Comparison of ENCODE assay signal across 30 mouse cellular contexts in the genomic region with DNA sequence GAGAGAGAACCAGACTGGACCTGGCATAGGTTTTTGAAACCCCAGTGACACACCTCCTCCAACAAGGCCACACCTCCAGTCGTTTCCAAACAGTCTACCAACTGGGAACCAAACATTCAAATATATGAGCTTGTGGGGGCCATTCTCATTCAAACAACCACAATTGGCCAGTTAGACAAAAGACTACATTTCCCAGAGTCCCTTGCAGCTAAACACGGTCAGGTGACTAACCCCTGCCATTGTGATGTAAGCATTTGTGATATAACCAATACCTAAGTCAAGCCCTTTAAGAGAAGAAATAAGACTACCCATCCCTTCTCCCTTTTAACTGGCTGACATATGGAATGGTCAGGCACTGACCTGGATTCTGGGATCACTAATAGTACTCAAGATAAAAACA. TPM values are rescaled to one million over a fixed set of nuclear protein-coding genes. Genes with fewer than 3 reads are reported as not detected.
DNase-seq lines count a peak whose midpoint lies in the region; ATAC-seq and TF ChIP-seq lines count a peak whose summit lies in the region.
"Had no signal": no experiment of that assay in that cellular context is flagged by ENCODE, and none has a peak within 500 bp of the region (broad histone marks: within the 10 kb centered on the region; RNA-seq: fewer than 3 reads in every experiment).

No protein-coding gene starts in this region.

- dilution Hi-C loops in CH12.LX (cut with MboI; ENCODE audit: extremely low pct_ligation_motif_present, extremely low pct_unique_long_range_greater_than_20kb, low sequenced_read_pairs) = no loop called here

- WGBS in midbrain, embryonic 11.5 days = 68% methylated on average over 2 of the region's 2 CpGs
- WGBS in midbrain, embryonic 16.5 days = 71% methylated on average over 2 of the region's 2 CpGs
- 45% methylated on average over 2 of the region's 2 CpGs for WGBS in liver, embryonic 12.5 days (ENCODE audit: insufficient replicate concordance)

- H3K9ac ChIP-seq in midbrain, embryonic 11.5 days (ENCODE audit: low read length) = no peak overlapping the region
- H3K9ac ChIP-seq in midbrain, embryonic 16.5 days (ENCODE audit: low read depth, low read length) = no peak overlapping the region
- H3K9ac ChIP-seq in CH12.LX (ENCODE audit: insufficient read depth, low read depth) = no peak overlapping the region
- no peak overlapping the region for H3K9ac ChIP-seq in ES-E14 (ENCODE audit: insufficient read depth, low read depth, low read length, poor library complexity, severe bottlenecking)
- H3K9ac ChIP-seq in liver, embryonic 12.5 days = no peak overlapping the region
- H3K9ac ChIP-seq: embryonic facial prominence, embryonic 12.5 days; embryonic facial prominence, embryonic 15.5 days; forebrain, postnatal 0 days; heart, embryonic 12.5 days; heart, embryonic 15.5 days; hindbrain, embryonic 14.5 days had no signal

- no peak for TF ChIP-seq CTCF in CH12.LX (conservative IDR thresholded peaks at IDR 0.05 in 1 of 2, IDR thresholded peaks at IDR 0.05 in 1 of 2; ENCODE audit: low read depth in 2 of 2, low read length in 2 of 2)

- H3K9me3 ChIP-seq in midbrain, embryonic 11.5 days (ENCODE audit: control insufficient read depth, low read length) = no peaks in the 10 kb centered on the region
- H3K9me3 ChIP-seq in midbrain, embryonic 16.5 days (replicated peaks; ENCODE audit: control insufficient read depth, low read length, poor library complexity, severe bottlenecking) = no peaks in the 10 kb centered on the region
- H3K9me3 ChIP-seq in CH12.LX (replicated peaks; ENCODE audit: low read length) (peaks cover 5% of the 10 kb centered on the region), ES-E14 (ENCODE audit: control insufficient read depth, insufficient read depth, low read depth, low read length) (no peaks in the 10 kb centered on the region)
- no peaks in the 10 kb centered on the region for H3K9me3 ChIP-seq in liver, embryonic 12.5 days (replicated peaks)
- H3K9me3 ChIP-seq: embryonic facial prominence, embryonic 12.5 days; embryonic facial prominence, embryonic 15.5 days; heart, embryonic 12.5 days; heart, embryonic 15.5 days had no signal

- no peak for TF ChIP-seq EP300 in CH12.LX (IDR thresholded peaks at IDR 0.05; ENCODE audit: low read length)

- no peak overlapping the region for H3K27ac ChIP-seq in midbrain, embryonic 11.5 days (ENCODE audit: low read depth, low read length)
- H3K27ac ChIP-seq in midbrain, embryonic 16.5 days (ENCODE audit: low read length) = no peak overlapping the region
- H3K27ac ChIP-seq in CH12.LX (ENCODE audit: insufficient read depth, low read depth) (no peak overlapping the region), ES-E14 (ENCODE audit: insufficient read depth, low read depth, low read length, poor library complexity, severe bottlenecking) (no peak overlapping the region)
- no peak overlapping the region for H3K27ac ChIP-seq in liver, embryonic 12.5 days
- H3K27ac ChIP-seq: embryonic facial prominence, embryonic 12.5 days; embryonic facial prominence, embryonic 15.5 days; gastrocnemius, adult 2 months; heart, embryonic 15.5 days; hindbrain, embryonic 14.5 days had no signal

- H3K4me2 ChIP-seq in midbrain, embryonic 11.5 days = no peak overlapping the region
- H3K4me2 ChIP-seq in midbrain, embryonic 16.5 days (ENCODE audit: low read length) = no peak overlapping the region
- no peak overlapping the region for H3K4me2 ChIP-seq in CH12.LX (ENCODE audit: insufficient read depth, low read depth, poor library complexity, severe bottlenecking)
- H3K4me2 ChIP-seq in liver, embryonic 12.5 days = no peak overlapping the region
- H3K4me2 ChIP-seq: embryonic facial prominence, embryonic 12.5 days; embryonic facial prominence, embryonic 15.5 days; heart, embryonic 12.5 days; heart, embryonic 15.5 days; hindbrain, embryonic 14.5 days had no signal

- H3K79me2 ChIP-seq in CH12.LX (replicated peaks; ENCODE audit: control insufficient read depth, extremely low read depth, insufficient read depth, poor library complexity, severe bottlenecking) = no peaks in the 10 kb centered on the region

- no peak for TF ChIP-seq RAD21 in CH12.LX (IDR thresholded peaks at IDR 0.05; ENCODE audit: low read depth, low read length)

- H3K4me1 ChIP-seq in midbrain, embryonic 11.5 days (ENCODE audit: control insufficient read depth, insufficient read depth, low read length) = no peaks in the 10 kb centered on the region; the same call in 1 of the 2 replicates
- H3K4me1 ChIP-seq in midbrain, embryonic 16.5 days (ENCODE audit: control insufficient read depth, insufficient read depth, low read length) = peaks cover 7% of the 10 kb centered on the region; the same call in 1 of the 2 replicates
- H3K4me1 ChIP-seq in CH12.LX (ENCODE audit: control insufficient read depth in 1 of 2, insufficient read depth in 2 of 2) (no peaks in the 10 kb centered on the region), ES-E14 (ENCODE audit: control insufficient read depth in 2 of 2, insufficient read depth in 2 of 2, low read length in 2 of 2, poor library complexity in 1 of 2) (no peaks in the 10 kb centered on the region)
- no peaks in the 10 kb centered on the region for H3K4me1 ChIP-seq in liver, embryonic 12.5 days
- H3K4me1 ChIP-seq: embryonic facial prominence, embryonic 12.5 days; embryonic facial prominence, embryonic 15.5 days; heart, embryonic 12.5 days; heart, embryonic 15.5 days had no signal

- intact Hi-C loops in left cerebral cortex, postnatal 4 days (cut with DNase I) = no loop called here

- H3K27me3 ChIP-seq in midbrain, embryonic 11.5 days (ENCODE audit: control insufficient read depth, insufficient read depth, low read length) = no peaks in the 10 kb centered on the region
- no peaks in the 10 kb centered on the region for H3K27me3 ChIP-seq in midbrain, embryonic 16.5 days (ENCODE audit: control insufficient read depth, insufficient read depth, low read depth, low read length)
- peaks cover 76% of the 10 kb centered on the region for H3K27me3 ChIP-seq in CH12.LX (replicated peaks)
- no peaks in the 10 kb centered on the region for H3K27me3 ChIP-seq in liver, embryonic 12.5 days (replicated peaks)
- H3K27me3 ChIP-seq: embryonic facial prominence, embryonic 12.5 days; embryonic facial prominence, embryonic 15.5 days; heart, embryonic 12.5 days; heart, embryonic 15.5 days had no signal

- no peak for ATAC-seq in midbrain, embryonic 11.5 days (ENCODE audit: low FRiP score)
- ATAC-seq in midbrain, embryonic 16.5 days = no peak
- ATAC-seq in liver, embryonic 12.5 days = no peak
- ATAC-seq: activated CD4-positive, CD25-positive, alpha-beta regulatory T cell, adult 4 months; forebrain, embryonic 14.5 days; forebrain, postnatal 0 days; hindbrain, postnatal 0 days; intestine, postnatal 0 days; Patski had no signal

- H3K4me3 ChIP-seq in midbrain, embryonic 11.5 days (ENCODE audit: low read depth, low read length) = no peak overlapping the region
- no peak overlapping the region for H3K4me3 ChIP-seq in midbrain, embryonic 16.5 days (ENCODE audit: low read depth, low read length)
- H3K4me3 ChIP-seq in CH12.LX (replicated peaks in 1 of 3; ENCODE audit: low read depth in 2 of 3, low read length in 2 of 3, poor library complexity in 1 of 3) (no peak overlapping the region), ES-E14 (ENCODE audit: insufficient read depth in 1 of 2, low read depth in 1 of 2, low read length in 2 of 2, poor library complexity in 1 of 2, severe bottlenecking in 1 of 2) (no peak overlapping the region)
- no peak overlapping the region for H3K4me3 ChIP-seq in liver, embryonic 12.5 days
- H3K4me3 ChIP-seq: embryonic facial prominence, embryonic 12.5 days; embryonic facial prominence, embryonic 15.5 days; gastrocnemius, adult 2 months; heart, embryonic 12.5 days; heart, embryonic 15.5 days had no signal

- DNase-seq in midbrain, embryonic 11.5 days (ENCODE audit: low spot score, missing footprints) = peak; percentile 79
- DNase-seq in CH12.LX (ENCODE audit: extremely low read depth) (no peak), ES-E14 (ENCODE audit: low read depth, low spot score) (no peak), ZHBTc4 (ENCODE audit: low read depth, low spot score) (peak; percentile 27)
- no peak for DNase-seq in adrenal gland, postnatal 14 days
- no peak for DNase-seq in left cerebral cortex, postnatal 4 days
- DNase-seq: adrenal gland, adult 8-10 months; adrenal gland, postnatal 36 days; B cell, adult 2 months; cerebellum, adult 18-20 months; cerebellum, adult 9-10 months; cerebellum, postnatal 14 days; forebrain, postnatal 0 days; gastrocnemius, adult 2 months; gastrocnemius, postnatal 14 days; heart, adult 11 months; heart, postnatal 10 days; heart, postnatal 4 days had no signal

- TF ChIP-seq POLR2A in CH12.LX (IDR thresholded peaks at IDR 0.05; ENCODE audit: low read depth, low read length) = no peak

- in situ Hi-C loops in CH12.LX (cut with MboI; ENCODE audit: low pct_ligation_motif_present, low pct_unique_long_range_greater_than_20kb, low sequenced_read_pairs) = no loop called here
- in situ Hi-C loops in ES-E14 (cut with MboI; ENCODE audit: low sequenced_read_pairs in 2 of 2, unreplicated experiment in 2 of 2) = no loop called here

- H3K36me3 ChIP-seq in midbrain, embryonic 11.5 days (ENCODE audit: control insufficient read depth, insufficient read depth, low read length) = no peaks in the 10 kb centered on the region
- H3K36me3 ChIP-seq in midbrain, embryonic 16.5 days (ENCODE audit: control insufficient read depth, insufficient read depth, low read length) = no peaks in the 10 kb centered on the region
- no peaks in the 10 kb centered on the region for H3K36me3 ChIP-seq in CH12.LX (replicated peaks in 1 of 2; ENCODE audit: control insufficient read depth in 1 of 2, insufficient read depth in 1 of 2, low read length in 1 of 2)
- no peaks in the 10 kb centered on the region for H3K36me3 ChIP-seq in ES-E14 (ENCODE audit: control insufficient read depth, insufficient read depth, low read length, poor library complexity, severe bottlenecking)
- H3K36me3 ChIP-seq in liver, embryonic 12.5 days = no peaks in the 10 kb centered on the region
- H3K36me3 ChIP-seq: embryonic facial prominence, embryonic 12.5 days; embryonic facial prominence, embryonic 15.5 days; heart, embryonic 12.5 days; heart, embryonic 15.5 days had no signal

TF ChIP-seq in CH12.LX, 34 proteins besides CTCF, POLR2A, EP300 and RAD21 (continues in another document):
- no peak for TF ChIP-seq MXI1 (IDR thresholded peaks at IDR 0.05; ENCODE audit: low read depth, low read length)

TF ChIP-seq in ES-E14, 5 proteins besides CTCF, POLR2A, EP300 and RAD21 (continues in another document):
- peak; percentile 91 for TF ChIP-seq HCFC1 (IDR thresholded peaks at IDR 0.05; ENCODE audit: borderline replicate concordance, insufficient read depth, low read length)

RNA-seq across cellular contexts. Expression of a gene that starts 51.8 kb away (rescaled TPM):
- 0.57 and 1.4 TPM in 2 replicates for polyA plus RNA-seq in midbrain, embryonic 11.5 days (2014; fragmentation: Nextera tagmentation; extraction: Ambion mirVana)
- polyA plus RNA-seq in midbrain, embryonic 16.5 days (2015; fragmentation: Nextera tagmentation; extraction: Ambion mirVana) = 27.4 and 30.2 TPM in 2 replicates
- total RNA-seq in CH12.LX (2012; rRNA removed) (not detected in 2 replicates), CH12.LX (2014; rRNA removed) (not detected in 2 replicates), ES-E14 (2012; rRNA removed) (0.09 TPM in 1 of 2 replicates, not detected in the other)
- not detected in 2 replicates for polyA plus RNA-seq in CH12.LX (2012; ENCODE audit: insufficient read length, low read depth)
- polyA plus RNA-seq in liver, embryonic 12.5 days (2016; fragmentation: Nextera tagmentation; extraction: Ambion mirVana) = not detected in 2 replicates
- 2.7 and 3.0 TPM in 2 replicates for total RNA-seq in adrenal gland, postnatal 14 days (2021)
- 100 to 1,000 TPM; 104 TPM for total RNA-seq in left cerebral cortex, postnatal 4 days (2021)
- total RNA-seq: gastrocnemius, adult 2 months; heart, postnatal 10 days had no signal
- polyA plus RNA-seq: activated CD4-positive, CD25-positive, alpha-beta regulatory T cell, adult 4 months; heart, embryonic 12.5 days; heart, embryonic 15.5 days; Patski had no signal

Comparison
In these comparisons a context has a peak if more than half of its experiments do, and no peak if none do; other contexts are left out.
1. DNase-seq: peak in midbrain, embryonic 11.5 days (single experiment) and ZHBTc4 (single experiment); none in CH12.LX (single experiment), ES-E14 (single experiment), adrenal gland, postnatal 14 days (single experiment) and left cerebral cortex, postnatal 4 days (single experiment).
2. RNA of a gene that starts 51.8 kb away (total RNA-seq): 104 TPM in left cerebral cortex, postnatal 4 days; 2.7 to 3.0 TPM in adrenal gland, postnatal 14 days, 0.09 TPM in ES-E14 and not detected in CH12.LX; every median in the first group is over 10 times any median in the second.